Mouse (Mus musculus) hindbrain, embryonic 11.5 days (tissue): Measurements from ENCODE around the gene Lkaaear1. TPM values are rescaled to one million over a fixed set of nuclear protein-coding genes. Genes with fewer than 3 reads are reported as not detected.

ENCODE experiments used
- ATAC-seq: fragments of 200-750 bp; cut with Nextera tagmentation; 2 replicates; pipeline ENCODE4 v1.8.0; 2017; ENCODE audit warnings: mild to moderate bottlenecking, moderate TSS enrichment, moderate library complexity; ENCODE audit not compliant: low FRiP score
- DNase-seq: peaks from one replicate; pipeline ENCODE4 v3.0.0-alpha.2; 2015; ENCODE audit warnings: low spot score
- H3K27ac ChIP-seq: fragments of 300-500 bp; sonication (generic); 2 replicates; pipeline ENCODE4 v1.5.1; 2014; ENCODE audit warnings: mild to moderate bottlenecking, low read depth, low read length
- H3K27me3 ChIP-seq: fragments of 300-500 bp; sonication (generic); 2 replicates; pipeline ENCODE4 v1.6.1; 2014; ENCODE audit warnings: mild to moderate bottlenecking, low read length, moderate library complexity, mixed read lengths; ENCODE audit not compliant: control insufficient read depth, insufficient read depth
- H3K36me3 ChIP-seq: fragments of 300-500 bp; sonication (generic); 2 replicates; pipeline ENCODE4 v1.6.1; 2014; ENCODE audit warnings: mild to moderate bottlenecking, low read length, moderate library complexity, mixed read lengths; ENCODE audit not compliant: control insufficient read depth, insufficient read depth
- H3K4me1 ChIP-seq: fragments of 300-500 bp; sonication (generic); replicated peaks from 2 replicates; pipeline ENCODE4 v1.6.1; 2014; ENCODE audit warnings: low read length, mixed read lengths; ENCODE audit not compliant: control insufficient read depth, insufficient read depth
- H3K4me2 ChIP-seq: fragments of 300-500 bp; sonication (generic); replicated peaks from 2 replicates; pipeline ENCODE4 v1.6.1; 2014; ENCODE audit warnings: mild to moderate bottlenecking, low read depth, low read length
- H3K4me3 ChIP-seq: fragments of 300-500 bp; sonication (generic); 2 replicates; pipeline ENCODE4 v1.5.1; 2014; ENCODE audit warnings: low read depth, low read length
- H3K9ac ChIP-seq: fragments of 300-500 bp; sonication (generic); 2 replicates; pipeline ENCODE4 v1.6.1; 2014; ENCODE audit warnings: low read depth, low read length
- H3K9me3 ChIP-seq: fragments of 300-500 bp; sonication (generic); 2 replicates; pipeline ENCODE4 v1.6.1; 2016; ENCODE audit warnings: low read length; ENCODE audit not compliant: control insufficient read depth
- WGBS: fragments of 180-500 bp; shearing (Covaris S2); extraction: QIAGEN DNeasy Blood & Tissue Kit; methylation state at CpG from one replicate; pipeline ENCODE4 v1.1.7; 2014; 5-methylcytosine and 5-hydroxymethylcytosine counted together
- polyA plus RNA-seq: library from polyadenylated mRNA; unstranded; fragments of >200 nt; fragmentation: Nextera tagmentation; extraction: Ambion mirVana; gene quantifications from 2 replicates; pipeline ENCODE4 v1.2.1, GENCODE M21; 2014

Gene Lkaaear1
- polyA plus RNA-seq, 1 experiment from 2014 or later: not detected

- peaks cover 43% of the 10 kb centered on the region for H3K27me3 ChIP-seq
- peak overlapping the region; percentile 62; the same call in 1 of the 2 replicates for H3K4me2 ChIP-seq
- ATAC-seq (no peak), DNase-seq (no peak)
- H3K27ac ChIP-seq: no peak overlapping the region
- 26% methylated on average over 7 of the region's 7 CpGs for WGBS
- H3K4me3 ChIP-seq: no peak overlapping the region
- no peaks in the 10 kb centered on the region for H3K36me3 ChIP-seq
- H3K9ac ChIP-seq: no peak overlapping the region
- H3K9me3 ChIP-seq: no peaks in the 10 kb centered on the region
- peaks cover 9% of the 10 kb centered on the region; the same call in 1 of the 2 replicates for H3K4me1 ChIP-seq
Observed at GRCm38 (mm10) chr2:181671984-181672383, 26.3 kb downstream of the Lkaaear1 start.

GRCm38 (mm10) chr2:181671326-181671725, 26.9 kb downstream of the Lkaaear1 start, which contains the start of gene Sox18:
TSS of gene Sox18 (minus strand) at chr2:181671640.
- H3K4me1 ChIP-seq: peaks cover 9% of the 10 kb centered on the region; the same call in 1 of the 2 replicates
- no peaks in the 10 kb centered on the region for H3K36me3 ChIP-seq
- H3K4me2 ChIP-seq: peak within 1 kb of the TSS; percentile 62
- no peak within 1 kb of the TSS for H3K27ac ChIP-seq
- H3K27me3 ChIP-seq: peaks cover 43% of the 10 kb centered on the region
- no peak for ATAC-seq
- peak; percentile 49 for DNase-seq
- peak within 1 kb of the TSS; percentile 34 for H3K4me3 ChIP-seq
- 1% methylated on average over 43 of the region's 43 CpGs for WGBS
- peak within 1 kb of the TSS; percentile 8; the same call in 1 of the 2 replicates for H3K9ac ChIP-seq
- no peaks in the 10 kb centered on the region for H3K9me3 ChIP-seq

DNA sequence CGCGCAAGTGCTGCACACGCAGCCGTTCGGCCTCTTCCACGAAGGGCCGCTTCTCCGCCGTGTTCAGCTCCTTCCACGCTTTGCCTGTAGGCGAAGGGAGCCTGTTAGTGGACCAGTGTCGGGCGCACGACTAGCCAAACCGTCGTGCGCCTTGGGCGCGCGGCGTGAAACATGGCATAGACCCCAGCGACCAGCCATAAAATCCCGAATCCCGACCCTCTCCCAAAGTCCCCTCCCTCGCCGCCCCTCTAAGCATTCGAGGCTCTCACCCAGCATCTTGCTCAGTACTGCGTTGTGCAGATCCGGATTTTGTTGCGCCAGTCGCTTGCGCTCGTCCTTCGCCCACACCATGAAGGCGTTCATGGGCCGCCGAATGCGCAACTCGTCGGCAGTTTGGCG, 27.3 kb downstream of the Lkaaear1 start:
- WGBS: 2% methylated on average over 41 of the region's 41 CpGs
- H3K4me1 ChIP-seq: peaks cover 9% of the 10 kb centered on the region; the same call in 1 of the 2 replicates
- ATAC-seq: no peak

GRCm38 (mm10) chr2:181670285-181670912, 27.8 kb downstream of the Lkaaear1 start:
- no peaks in the 10 kb centered on the region for H3K9me3 ChIP-seq
- no peak for ATAC-seq
- H3K27ac ChIP-seq: no peak overlapping the region
- peaks cover 43% of the 10 kb centered on the region for H3K27me3 ChIP-seq
- DNase-seq: peak; percentile 31
- H3K4me2 ChIP-seq: peak overlapping the region; percentile 62
- no peaks in the 10 kb centered on the region for H3K36me3 ChIP-seq
- H3K4me1 ChIP-seq: peaks cover 9% of the 10 kb centered on the region; the same call in 1 of the 2 replicates
- peak overlapping the region; percentile 34 for H3K4me3 ChIP-seq
- WGBS: 3% methylated on average over 53 of the region's 56 CpGs
- no peak overlapping the region for H3K9ac ChIP-seq

More for the DNA sequence above, 27.3 kb downstream of the Lkaaear1 start:
- Histone ChIP-seq H3K9ac (peak overlapping the region; percentile 8; the same call in 1 of the 2 replicates), H3K27me3 (peaks cover 43% of the 10 kb centered on the region), H3K27ac (no peak overlapping the region), H3K4me2 (peak overlapping the region; percentile 62), H3K4me3 (peak overlapping the region; percentile 34), H3K9me3 (no peaks in the 10 kb centered on the region), H3K36me3 (no peaks in the 10 kb centered on the region)
- peak; percentile 58 for DNase-seq

GRCm38 (mm10) chr2:181663298-181663630, 35.0 kb downstream of the Lkaaear1 start:
- no peak overlapping the region for H3K4me3 ChIP-seq
- H3K4me1 ChIP-seq: no peaks in the 10 kb centered on the region
- H3K27me3 ChIP-seq: no peaks in the 10 kb centered on the region
- no peak overlapping the region for H3K9ac ChIP-seq
- no peak for ATAC-seq
- H3K9me3 ChIP-seq: no peaks in the 10 kb centered on the region
- no peaks in the 10 kb centered on the region for H3K36me3 ChIP-seq
- no peak overlapping the region for H3K27ac ChIP-seq
- no peak for DNase-seq
- 36% methylated on average over 4 of the region's 4 CpGs for WGBS
- H3K4me2 ChIP-seq: no peak overlapping the region

DNA sequence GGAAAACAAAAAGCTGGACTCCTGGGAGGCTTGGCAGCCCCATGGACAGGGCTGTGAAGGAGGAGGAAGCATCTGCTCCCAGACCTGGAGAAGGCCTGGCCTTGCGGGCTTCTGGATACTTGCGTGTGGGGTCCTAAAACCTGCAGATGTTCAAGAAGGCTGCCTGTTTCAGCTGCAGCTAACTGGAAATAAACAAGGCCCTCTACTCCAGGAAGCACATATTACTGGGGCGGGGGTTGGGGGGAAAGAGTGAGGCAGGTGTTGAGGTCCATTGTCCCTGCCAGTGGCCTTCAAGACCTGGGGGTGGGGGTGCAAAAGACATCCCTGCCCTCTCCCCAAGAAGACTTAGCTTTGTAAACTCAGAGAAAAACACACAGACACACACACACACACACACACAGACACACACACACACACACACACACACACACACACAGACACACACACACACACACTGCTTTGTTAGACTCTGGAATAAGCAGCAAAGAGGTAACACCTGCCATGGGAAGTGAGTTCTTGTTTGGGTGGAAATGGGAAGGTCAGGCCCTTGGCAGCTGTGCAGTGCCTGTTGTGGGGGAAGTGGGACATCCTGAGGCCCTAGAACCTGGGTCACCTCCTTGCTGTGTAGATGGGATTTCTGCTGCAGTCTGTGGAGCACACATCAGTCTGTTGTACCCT, 35.5 kb downstream of the Lkaaear1 start:
- no peaks in the 10 kb centered on the region for H3K36me3 ChIP-seq
- no peak overlapping the region for H3K4me3 ChIP-seq
- ATAC-seq (no peak), DNase-seq (no peak)
- no peak overlapping the region for H3K4me2 ChIP-seq
- no peaks in the 10 kb centered on the region for H3K4me1 ChIP-seq
- H3K27me3 ChIP-seq: no peaks in the 10 kb centered on the region
- H3K27ac ChIP-seq: peak overlapping the region; percentile 10; the same call in 1 of the 2 replicates
- H3K9me3 ChIP-seq: no peaks in the 10 kb centered on the region
- 85% methylated on average over 3 of the region's 3 CpGs for WGBS
- no peak overlapping the region for H3K9ac ChIP-seq

- no peak overlapping the region for H3K4me2 ChIP-seq
- no peak overlapping the region for H3K27ac ChIP-seq
- no peaks in the 10 kb centered on the region for H3K4me1 ChIP-seq
- H3K9ac ChIP-seq: no peak overlapping the region
- H3K36me3 ChIP-seq: no peaks in the 10 kb centered on the region
- peak; percentile 84 for ATAC-seq
- H3K9me3 ChIP-seq: no peaks in the 10 kb centered on the region
- no peak overlapping the region for H3K4me3 ChIP-seq
- WGBS: 11% methylated on average over 9 of the region's 9 CpGs
- peak; percentile 80 for DNase-seq
- no peaks in the 10 kb centered on the region for H3K27me3 ChIP-seq
Observed at GRCm38 (mm10) chr2:181659609-181660055, 38.6 kb downstream of the Lkaaear1 start.

GRCm38 (mm10) chr2:181658930-181659555, 39.2 kb downstream of the Lkaaear1 start:
- H3K27ac ChIP-seq: no peak overlapping the region
- H3K36me3 ChIP-seq: no peaks in the 10 kb centered on the region
- no peaks in the 10 kb centered on the region for H3K4me1 ChIP-seq
- H3K4me2 ChIP-seq: no peak overlapping the region
- H3K9ac ChIP-seq: no peak overlapping the region
- DNase-seq: peak; percentile 40
- WGBS: 36% methylated on average over 17 of the region's 17 CpGs
- peak; percentile 41 for ATAC-seq
- no peaks in the 10 kb centered on the region for H3K9me3 ChIP-seq
- no peak overlapping the region for H3K4me3 ChIP-seq
- H3K27me3 ChIP-seq: no peaks in the 10 kb centered on the region
